Mouse (Mus musculus) forebrain, embryonic 15.5 days (tissue): Measurements from ENCODE around the gene Cpn2. TPM values are rescaled to one million over a fixed set of nuclear protein-coding genes. Genes with fewer than 3 reads are reported as not detected.
A peak's percentile ranks its signal among the peaks of the same experiment; 100 is the strongest.

Experiments used
- ATAC-seq: fragments of 200-750 bp; cut with Nextera tagmentation; replicated peaks from 2 replicates; pipeline ENCODE4 v1.8.0; 2017; ENCODE audit warnings: mild to moderate bottlenecking, moderate TSS enrichment, moderate library complexity
- H3K27ac ChIP-seq: fragments of 300-500 bp; sonication (generic); replicated peaks from 2 replicates; pipeline ENCODE4 v1.5.1; 2015; ENCODE audit warnings: mild to moderate bottlenecking, inconsistent platforms
- H3K27me3 ChIP-seq: fragments of 300-500 bp; sonication (generic); 2 replicates; pipeline ENCODE4 v1.6.1; 2015; ENCODE audit warnings: inconsistent platforms
- H3K36me3 ChIP-seq: fragments of 300-500 bp; sonication (generic); 2 replicates; pipeline ENCODE4 v1.6.1; 2015; ENCODE audit warnings: mild to moderate bottlenecking, inconsistent platforms
- H3K4me1 ChIP-seq: fragments of 300-500 bp; sonication (generic); 2 replicates; pipeline ENCODE4 v1.6.1; 2015; ENCODE audit warnings: inconsistent platforms
- H3K4me2 ChIP-seq: fragments of 300-500 bp; sonication (generic); replicated peaks from 2 replicates; pipeline ENCODE4 v1.6.1; 2015; ENCODE audit warnings: mild to moderate bottlenecking, inconsistent platforms
- H3K4me3 ChIP-seq: fragments of 300-500 bp; sonication (generic); 2 replicates; pipeline ENCODE4 v1.5.1; 2015; ENCODE audit warnings: mild to moderate bottlenecking, inconsistent platforms
- H3K9ac ChIP-seq: fragments of 300-500 bp; sonication (generic); replicated peaks from 2 replicates; pipeline ENCODE4 v1.6.1; 2015; ENCODE audit warnings: mild to moderate bottlenecking, inconsistent platforms
- H3K9me3 ChIP-seq: fragments of 300-500 bp; sonication (generic); 2 replicates; pipeline ENCODE4 v1.6.1; 2016; ENCODE audit warnings: inconsistent platforms
- WGBS: fragments of 180-500 bp; shearing (Covaris S2); methylation state at CpG from one replicate; pipeline ENCODE4 v1.1.7; 2015; ENCODE audit warnings: mixed read lengths; 5-methylcytosine and 5-hydroxymethylcytosine counted together
- polyA plus RNA-seq: library from polyadenylated mRNA; unstranded; fragments of >200 nt; fragmentation: Nextera tagmentation; extraction: Ambion mirVana; gene quantifications from 2 replicates; pipeline ENCODE4 v1.2.1, GENCODE M21; 2015

Gene Cpn2
- polyA plus RNA-seq, 1 experiment from 2014 or later: not detected

DNA sequence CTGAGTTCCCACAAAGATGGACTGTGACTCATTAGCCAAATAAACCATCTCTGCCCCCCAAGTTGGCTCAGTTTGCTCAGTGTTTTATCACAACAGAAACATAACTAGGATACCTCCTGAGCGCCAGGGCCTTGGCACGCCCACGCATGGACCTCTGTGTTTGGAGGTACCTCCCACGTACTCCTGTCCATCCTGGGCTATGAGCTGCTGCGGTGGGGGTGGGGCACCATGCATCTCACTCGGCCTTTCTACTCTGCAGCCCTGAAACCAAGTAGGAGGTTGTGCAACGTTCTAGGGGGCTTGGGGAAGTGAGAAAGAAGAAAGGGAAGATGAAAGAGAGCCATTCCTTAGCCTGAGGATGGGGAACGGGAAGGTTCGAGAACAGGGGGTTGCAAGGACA is 9.6 kb downstream of the Cpn2 start:
- no peak for ATAC-seq
- Histone ChIP-seq H3K4me3 (no peak overlapping the region), H3K9ac (no peak overlapping the region), H3K4me2 (no peak overlapping the region), H3K9me3 (no peaks in the 10 kb centered on the region), H3K27ac (no peak overlapping the region), H3K4me1 (no peaks in the 10 kb centered on the region), H3K27me3 (no peaks in the 10 kb centered on the region), H3K36me3 (no peaks in the 10 kb centered on the region)
- 81% methylated on average over 9 of the region's 9 CpGs for WGBS

DNA sequence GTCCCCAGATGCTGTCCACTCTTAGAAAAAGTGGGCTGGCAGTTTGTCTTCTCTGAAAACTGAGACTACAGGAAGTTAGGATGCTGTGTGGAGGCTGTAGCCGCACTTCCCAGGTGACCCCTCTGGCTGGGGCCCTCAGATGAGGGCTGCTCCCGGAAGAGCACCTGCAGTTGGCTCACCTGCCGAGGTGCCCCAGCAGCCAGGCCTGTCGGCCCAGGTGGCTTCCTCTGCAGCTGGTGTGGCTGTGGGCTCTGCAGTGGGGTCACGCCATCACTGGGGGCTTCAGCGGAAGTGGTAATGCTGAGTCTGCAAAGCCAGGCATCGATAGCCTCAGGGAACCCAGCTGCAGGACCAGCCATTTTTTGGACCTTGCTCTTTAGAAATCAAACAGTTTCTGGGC is 12.2 kb downstream of the Cpn2 start:
- peaks cover 7% of the 10 kb centered on the region; the same call in 1 of the 2 replicates for H3K27me3 ChIP-seq
- H3K9me3 ChIP-seq: no peaks in the 10 kb centered on the region
- no peak overlapping the region for H3K4me2 ChIP-seq
- no peak overlapping the region for H3K27ac ChIP-seq
- no peak for ATAC-seq
- H3K4me3 ChIP-seq: no peak overlapping the region
- no peaks in the 10 kb centered on the region for H3K36me3 ChIP-seq
- H3K4me1 ChIP-seq: 0 out of 2 replicates have a peak, but pooled peaks cover 6% of the 10 kb centered on the region
- WGBS: 81% methylated on average over 7 of the region's 7 CpGs
- H3K9ac ChIP-seq: no peak overlapping the region

DNA sequence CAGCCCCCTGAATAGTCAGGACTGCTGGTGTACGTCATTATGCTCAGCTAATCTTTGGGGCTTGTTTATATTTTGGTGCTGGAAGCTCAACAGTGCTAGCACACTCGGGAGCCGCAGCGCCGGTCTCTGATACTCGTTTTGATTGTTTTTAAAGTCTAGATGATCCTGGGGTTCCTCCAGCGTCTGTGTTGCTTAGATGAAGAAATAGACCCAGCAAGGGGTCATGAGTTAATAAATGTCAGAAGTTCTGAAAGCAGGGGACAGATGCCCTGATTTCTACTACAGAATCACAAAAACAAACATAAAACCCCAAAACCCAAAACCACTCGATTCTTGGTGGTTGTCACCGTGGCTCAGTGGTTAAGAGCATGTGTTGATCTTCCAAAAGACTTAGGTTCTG is 13.4 kb downstream of the Cpn2 start:
- Histone ChIP-seq H3K4me1 (0 out of 2 replicates have a peak, but pooled peaks cover 6% of the 10 kb centered on the region), H3K9me3 (no peaks in the 10 kb centered on the region), H3K36me3 (no peaks in the 10 kb centered on the region), H3K4me2 (no peak overlapping the region), H3K4me3 (no peak overlapping the region), H3K27ac (no peak overlapping the region), H3K27me3 (peaks cover 12% of the 10 kb centered on the region; the same call in 1 of the 2 replicates), H3K9ac (no peak overlapping the region)
- 81% methylated on average over 9 of the region's 9 CpGs for WGBS
- no peak for ATAC-seq

DNA sequence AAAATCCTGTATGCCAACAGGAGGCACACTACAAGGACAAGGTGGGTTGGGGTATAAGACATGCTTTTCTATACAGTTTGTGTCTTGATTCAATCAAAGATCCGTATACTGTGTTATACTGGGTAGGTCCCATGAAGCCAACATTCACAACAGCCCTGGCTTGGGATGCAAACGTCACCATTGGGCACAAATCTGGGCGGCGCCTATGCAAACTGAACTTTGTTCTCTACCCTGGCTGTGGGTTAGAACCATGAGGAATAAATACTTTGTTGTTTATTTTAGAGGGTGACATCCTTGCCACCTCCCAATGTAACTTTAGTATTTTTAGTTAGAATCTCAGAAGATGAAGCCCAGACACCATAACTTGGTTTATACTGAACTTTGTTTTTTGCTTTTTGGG is 13.9 kb downstream of the Cpn2 start:
- Histone ChIP-seq H3K9ac (no peak overlapping the region), H3K9me3 (no peaks in the 10 kb centered on the region), H3K27me3 (peaks cover 12% of the 10 kb centered on the region; the same call in 1 of the 2 replicates), H3K4me2 (no peak overlapping the region), H3K4me3 (no peak overlapping the region), H3K4me1 (0 out of 2 replicates have a peak, but pooled peaks cover 6% of the 10 kb centered on the region), H3K27ac (no peak overlapping the region), H3K36me3 (no peaks in the 10 kb centered on the region)
- WGBS: 89% methylated on average over 4 of the region's 4 CpGs
- ATAC-seq: no peak

DNA sequence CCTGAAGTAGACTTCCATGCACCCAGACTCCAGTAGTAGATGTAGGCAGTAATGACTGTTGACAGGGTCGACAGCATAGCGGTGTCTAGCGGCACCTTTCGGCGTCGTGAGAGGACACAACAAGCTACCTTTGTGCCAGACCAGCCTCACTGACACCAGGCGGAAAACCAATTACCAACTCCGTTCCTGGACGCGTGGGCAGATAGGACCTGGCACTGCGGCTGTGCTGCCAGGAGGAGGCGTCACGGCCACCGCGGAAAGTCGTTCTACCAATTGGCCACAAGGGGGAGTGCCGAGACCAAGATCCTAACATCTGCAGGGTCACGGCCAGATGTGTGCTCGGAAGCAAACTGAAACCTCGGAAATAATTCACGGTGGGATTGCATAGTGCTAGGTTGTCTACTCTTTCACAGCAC is 15.3 kb downstream of the Cpn2 start:
- Histone ChIP-seq H3K27ac (no peak overlapping the region), H3K4me3 (0 out of 2 replicates have a peak overlapping the region, but pooled peaks have one; percentile 8), H3K4me2 (peak overlapping the region; percentile 20), H3K4me1 (0 out of 2 replicates have a peak, but pooled peaks cover 6% of the 10 kb centered on the region), H3K9ac (no peak overlapping the region), H3K27me3 (peaks cover 12% of the 10 kb centered on the region; the same call in 1 of the 2 replicates), H3K9me3 (no peaks in the 10 kb centered on the region), H3K36me3 (no peaks in the 10 kb centered on the region)
- under 1% methylated on average over 21 of the region's 21 CpGs for WGBS
- peak; percentile 63 for ATAC-seq

DNA sequence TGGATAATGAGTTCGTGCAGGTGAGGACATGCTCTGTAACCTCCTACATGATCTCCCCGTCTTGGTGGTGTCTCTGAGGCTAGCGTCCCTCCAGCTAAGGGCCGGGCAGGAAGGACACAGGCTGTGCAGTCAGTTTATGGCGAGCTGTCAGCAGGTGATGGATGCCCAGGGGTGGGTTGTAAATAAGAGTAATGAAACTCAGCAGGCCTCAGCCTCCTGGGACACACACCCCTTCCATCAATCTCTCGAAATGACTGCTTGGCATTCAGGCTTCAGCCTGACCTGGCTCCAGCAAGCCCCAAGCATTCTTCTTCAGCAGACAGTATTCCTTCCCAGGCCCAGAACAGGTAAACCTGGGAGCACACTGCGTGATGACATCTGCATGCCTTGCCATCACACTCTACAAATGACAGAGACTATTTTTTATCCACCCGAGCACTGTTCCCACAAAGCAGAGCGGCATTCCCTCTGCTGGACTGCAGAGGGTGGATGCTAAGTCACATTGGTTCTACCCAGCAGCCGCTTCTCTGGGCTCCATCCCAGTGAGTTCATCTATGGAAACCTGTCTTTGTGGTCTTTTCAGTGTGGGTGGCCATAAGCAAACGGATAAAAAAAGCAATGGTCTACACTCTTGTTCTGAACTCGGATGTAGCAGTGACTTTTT is 23.1 kb downstream of the Cpn2 start:
- no peak overlapping the region for H3K9ac ChIP-seq
- H3K9me3 ChIP-seq: no peaks in the 10 kb centered on the region
- H3K4me3 ChIP-seq: no peak overlapping the region
- H3K27ac ChIP-seq: no peak overlapping the region
- H3K4me2 ChIP-seq: no peak overlapping the region
- no peaks in the 10 kb centered on the region for H3K36me3 ChIP-seq
- H3K27me3 ChIP-seq: no peaks in the 10 kb centered on the region
- 90% methylated on average over 12 of the region's 12 CpGs for WGBS
- no peaks in the 10 kb centered on the region for H3K4me1 ChIP-seq
- ATAC-seq: no peak

DNA sequence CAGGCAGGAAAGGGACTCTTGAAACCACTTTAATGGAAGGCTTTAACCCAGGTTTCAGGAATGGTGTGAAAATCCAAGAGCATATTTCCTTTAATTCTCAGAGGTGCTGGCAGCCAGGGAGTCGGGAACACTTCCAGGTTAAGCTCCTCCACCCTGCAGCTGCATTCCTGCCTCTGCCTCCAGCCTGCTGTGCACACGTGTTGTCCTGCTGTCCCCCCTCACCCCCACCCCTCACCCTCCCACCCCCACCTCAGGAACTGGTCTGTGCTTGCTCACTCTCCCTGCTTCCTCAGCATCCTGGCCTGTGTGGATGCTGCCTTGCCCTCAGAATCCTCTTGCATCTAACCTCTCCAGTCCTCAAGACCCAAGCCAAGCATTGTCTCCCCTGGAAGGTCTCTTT is 25.7 kb downstream of the Cpn2 start:
- no peak for ATAC-seq
- 39% methylated on average over 2 of the region's 2 CpGs for WGBS
- Histone ChIP-seq H3K36me3 (no peaks in the 10 kb centered on the region), H3K4me1 (peaks cover 6% of the 10 kb centered on the region), H3K4me2 (no peak overlapping the region), H3K4me3 (no peak overlapping the region), H3K27ac (no peak overlapping the region), H3K9me3 (no peaks in the 10 kb centered on the region), H3K9ac (no peak overlapping the region), H3K27me3 (no peaks in the 10 kb centered on the region; the same call in 1 of the 2 replicates)

DNA sequence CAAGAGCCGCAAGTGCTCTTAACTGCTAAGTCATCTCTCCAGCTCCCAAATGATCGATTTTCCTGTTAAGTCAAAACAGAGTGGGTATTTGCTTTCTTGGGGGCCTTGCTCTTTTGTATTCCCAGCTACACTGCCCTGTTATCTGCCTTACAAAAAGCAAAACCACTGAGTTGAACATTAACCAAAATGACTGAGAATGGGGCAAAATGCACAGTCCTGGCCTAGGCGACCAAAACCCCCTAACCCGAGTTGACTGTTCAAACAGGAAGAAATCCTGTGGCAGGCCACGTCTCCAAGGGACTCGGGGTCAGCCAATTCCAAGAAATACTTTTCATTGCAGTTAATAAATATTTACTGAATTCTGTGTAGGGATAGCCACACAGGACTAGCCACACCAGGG is 28.5 kb downstream of the Cpn2 start:
- Histone ChIP-seq H3K4me2 (no peak overlapping the region), H3K27me3 (peaks cover 3% of the 10 kb centered on the region; the same call in 1 of the 2 replicates), H3K9me3 (no peaks in the 10 kb centered on the region), H3K9ac (no peak overlapping the region), H3K27ac (no peak overlapping the region), H3K36me3 (no peaks in the 10 kb centered on the region), H3K4me3 (no peak overlapping the region), H3K4me1 (peaks cover 20% of the 10 kb centered on the region)
- ATAC-seq: no peak
- WGBS: 85% methylated on average over 6 of the region's 6 CpGs

DNA sequence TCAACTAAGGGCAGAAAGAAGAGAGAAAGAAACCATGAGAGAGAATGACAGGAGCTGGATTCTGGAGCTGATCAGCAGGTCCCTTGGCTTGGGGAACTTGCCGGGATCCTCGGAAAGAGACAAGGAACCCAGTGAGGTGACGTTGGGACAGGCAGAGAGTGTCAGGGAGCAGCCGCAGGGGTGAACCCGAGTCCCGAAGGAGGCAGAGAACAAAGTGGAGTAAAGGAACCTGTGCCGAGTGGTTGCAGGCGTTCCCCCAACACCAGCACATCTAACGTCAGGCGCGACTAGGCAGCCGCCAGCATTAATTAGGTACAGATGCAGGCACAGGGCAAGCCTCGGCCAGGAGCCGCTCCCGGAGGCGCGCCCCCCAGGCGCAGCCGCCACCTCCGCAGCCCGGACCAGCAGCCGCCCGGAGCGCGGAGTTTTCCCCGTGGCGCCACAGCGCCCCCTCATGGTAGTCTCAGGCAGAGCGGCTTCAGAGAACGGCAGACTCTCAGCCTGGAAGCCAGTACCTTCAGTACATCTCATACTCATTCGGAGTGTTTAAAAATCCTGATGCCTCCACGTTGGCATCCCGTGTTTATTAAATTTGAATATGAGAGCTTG is 31.1 kb downstream of the Cpn2 start:
- H3K27ac ChIP-seq: peak overlapping the region; percentile 8; the same call in 1 of the 2 replicates
- peak overlapping the region; percentile 42; the same call in 1 of the 2 replicates for H3K9ac ChIP-seq
- WGBS: 1% methylated on average over 33 of the region's 33 CpGs
- H3K4me2 ChIP-seq: peak overlapping the region; percentile 76
- ATAC-seq: peak; percentile 81
- no peaks in the 10 kb centered on the region for H3K9me3 ChIP-seq
- H3K36me3 ChIP-seq: no peaks in the 10 kb centered on the region
- peaks cover 3% of the 10 kb centered on the region; the same call in 1 of the 2 replicates for H3K27me3 ChIP-seq
- H3K4me1 ChIP-seq: peaks cover 32% of the 10 kb centered on the region
- H3K4me3 ChIP-seq: peak overlapping the region; percentile 42

DNA sequence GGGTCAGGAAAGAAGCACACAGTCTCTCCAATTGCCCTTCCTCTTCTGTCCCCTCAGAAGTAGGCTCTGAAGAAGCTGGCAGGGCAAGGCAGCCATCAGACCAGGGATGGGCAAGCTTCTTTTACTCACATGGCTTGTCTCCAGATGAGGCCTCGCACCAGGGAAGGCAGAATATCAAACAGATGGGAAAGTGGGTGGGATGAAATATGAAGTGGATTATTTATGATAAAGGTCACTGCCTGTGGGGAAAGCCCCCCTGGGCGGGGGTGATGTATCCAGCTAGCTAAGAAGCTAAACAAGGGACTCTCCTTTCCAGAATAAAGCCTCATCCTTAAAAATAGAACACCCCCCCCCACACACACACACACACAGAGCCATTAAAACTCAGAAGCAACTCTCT is 31.7 kb downstream of the Cpn2 start:
- peaks cover 3% of the 10 kb centered on the region; the same call in 1 of the 2 replicates for H3K27me3 ChIP-seq
- H3K9ac ChIP-seq: no peak overlapping the region
- no peaks in the 10 kb centered on the region for H3K9me3 ChIP-seq
- ATAC-seq: no peak
- 57% methylated on average over 2 of the region's 2 CpGs for WGBS
- H3K4me2 ChIP-seq: no peak overlapping the region
- no peak overlapping the region for H3K27ac ChIP-seq
- no peak overlapping the region for H3K4me3 ChIP-seq
- H3K36me3 ChIP-seq: no peaks in the 10 kb centered on the region
- peaks cover 32% of the 10 kb centered on the region for H3K4me1 ChIP-seq

DNA sequence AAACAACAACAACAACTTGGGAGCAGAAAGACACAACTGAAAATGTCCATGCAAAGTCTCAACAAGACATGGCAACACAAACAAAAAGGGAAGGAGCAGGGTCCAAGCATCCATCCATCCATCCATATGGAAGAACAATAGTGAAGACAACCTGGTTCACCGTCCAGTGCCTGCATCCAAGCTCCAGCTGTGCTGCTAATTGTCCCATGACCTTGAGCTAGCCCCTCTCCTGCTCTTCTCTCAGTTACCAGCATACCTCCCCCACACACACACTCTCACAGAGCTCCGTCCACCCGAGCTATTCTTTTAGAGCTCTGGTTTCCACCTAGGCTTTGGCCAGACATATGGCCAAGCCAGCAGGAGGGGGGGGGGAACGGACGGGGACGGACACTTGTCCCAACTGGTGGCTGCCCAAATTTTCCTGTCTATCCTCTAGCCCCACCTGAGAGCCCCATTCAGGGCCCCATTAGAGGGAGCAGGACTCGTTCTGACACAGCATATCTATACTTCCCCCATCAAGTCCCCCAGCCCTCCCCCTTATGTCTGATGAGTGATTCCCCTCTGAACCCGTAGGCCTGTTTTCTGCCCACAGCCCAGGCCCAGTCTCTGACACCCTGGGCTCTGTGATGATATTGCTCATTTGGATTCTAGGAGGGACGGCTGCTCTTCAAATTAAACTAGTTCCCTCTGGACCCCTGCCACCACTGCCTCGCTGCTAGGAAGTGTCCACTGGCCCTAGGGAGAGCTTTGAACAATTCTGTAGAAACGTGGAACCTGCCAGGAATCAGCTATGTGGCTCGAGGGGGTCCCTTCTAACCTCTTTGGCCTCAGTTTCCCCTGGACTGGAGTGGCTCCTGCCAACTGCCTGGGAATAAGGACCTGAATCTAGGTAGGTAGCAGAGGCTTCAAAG is 32.4 kb downstream of the Cpn2 start:
- WGBS: 55% methylated on average over 12 of the region's 12 CpGs
- Histone ChIP-seq H3K27ac (no peak overlapping the region), H3K4me1 (peaks cover 32% of the 10 kb centered on the region), H3K9ac (no peak overlapping the region), H3K4me3 (no peak overlapping the region), H3K36me3 (no peaks in the 10 kb centered on the region), H3K9me3 (no peaks in the 10 kb centered on the region), H3K27me3 (peaks cover 3% of the 10 kb centered on the region; the same call in 1 of the 2 replicates), H3K4me2 (no peak overlapping the region)
- ATAC-seq: no peak

DNA sequence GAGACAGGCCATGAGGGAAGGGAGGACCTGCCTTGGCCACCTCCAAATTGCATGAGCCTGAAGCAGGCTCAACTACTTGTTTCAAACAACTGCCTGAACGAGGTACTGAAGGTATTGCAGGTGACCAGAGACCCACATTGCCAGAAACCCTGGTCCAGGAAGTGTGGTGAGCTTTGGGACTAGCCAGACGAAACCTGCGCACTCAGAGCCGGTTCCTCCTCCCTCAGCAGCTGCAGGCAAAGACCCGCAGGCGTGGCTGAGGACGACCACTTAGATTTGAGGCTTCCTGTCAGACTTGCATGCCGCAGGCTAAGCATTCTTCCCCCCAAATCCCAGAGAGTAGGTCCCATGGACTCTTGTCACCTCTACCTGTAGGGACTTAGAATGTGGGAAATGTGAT is 33.2 kb downstream of the Cpn2 start:
- WGBS: 55% methylated on average over 8 of the region's 8 CpGs
- peaks cover 3% of the 10 kb centered on the region; the same call in 1 of the 2 replicates for H3K27me3 ChIP-seq

More for the DNA sequence above, 33.2 kb downstream of the Cpn2 start:
- Histone ChIP-seq H3K4me3 (no peak overlapping the region), H3K27ac (no peak overlapping the region), H3K9ac (no peak overlapping the region), H3K4me1 (peaks cover 32% of the 10 kb centered on the region), H3K36me3 (no peaks in the 10 kb centered on the region), H3K4me2 (no peak overlapping the region), H3K9me3 (no peaks in the 10 kb centered on the region)
- no peak for ATAC-seq
